Mouse (Mus musculus): ENCODE data around the gene Lep. TPM values are rescaled to one million over a fixed set of nuclear protein-coding genes. Genes with fewer than 3 reads are reported as not detected.
A peak's percentile ranks its signal among the peaks of the same experiment; 100 is the strongest.

The Lep gene
- polyA plus RNA-seq, 1 experiment from 2014 or later, result not detected

- Histone ChIP-seq H3K36me3 (ENCODE audit: control insufficient read depth, insufficient read depth, low read length) (no peaks in the 10 kb centered on the region), H3K4me3 (ENCODE audit: low read depth, low read length) (no peak overlapping the region), H3K4me2 (replicated peaks; ENCODE audit: low read depth, low read length) (no peak overlapping the region), H3K4me1 (replicated peaks; ENCODE audit: control insufficient read depth, insufficient read depth, low read length) (no peaks in the 10 kb centered on the region), H3K27ac (ENCODE audit: low read depth, low read length) (no peak overlapping the region), H3K9me3 (ENCODE audit: control insufficient read depth, low read length) (no peaks in the 10 kb centered on the region), H3K9ac (ENCODE audit: low read depth, low read length) (no peak overlapping the region), H3K27me3 (ENCODE audit: control insufficient read depth, insufficient read depth, low read length) (no peaks in the 10 kb centered on the region)
- DNase-seq (ENCODE audit: low spot score) (no peak), ATAC-seq (ENCODE audit: low FRiP score) (0 out of 2 replicates have a peak, but pooled peaks have one; percentile 33)
- WGBS, result 82% methylated on average over 12 of the region's 12 CpGs
Measured at GRCm38 (mm10) chr6:29032411-29032810, 27.6 kb upstream of the Lep start.

DNA sequence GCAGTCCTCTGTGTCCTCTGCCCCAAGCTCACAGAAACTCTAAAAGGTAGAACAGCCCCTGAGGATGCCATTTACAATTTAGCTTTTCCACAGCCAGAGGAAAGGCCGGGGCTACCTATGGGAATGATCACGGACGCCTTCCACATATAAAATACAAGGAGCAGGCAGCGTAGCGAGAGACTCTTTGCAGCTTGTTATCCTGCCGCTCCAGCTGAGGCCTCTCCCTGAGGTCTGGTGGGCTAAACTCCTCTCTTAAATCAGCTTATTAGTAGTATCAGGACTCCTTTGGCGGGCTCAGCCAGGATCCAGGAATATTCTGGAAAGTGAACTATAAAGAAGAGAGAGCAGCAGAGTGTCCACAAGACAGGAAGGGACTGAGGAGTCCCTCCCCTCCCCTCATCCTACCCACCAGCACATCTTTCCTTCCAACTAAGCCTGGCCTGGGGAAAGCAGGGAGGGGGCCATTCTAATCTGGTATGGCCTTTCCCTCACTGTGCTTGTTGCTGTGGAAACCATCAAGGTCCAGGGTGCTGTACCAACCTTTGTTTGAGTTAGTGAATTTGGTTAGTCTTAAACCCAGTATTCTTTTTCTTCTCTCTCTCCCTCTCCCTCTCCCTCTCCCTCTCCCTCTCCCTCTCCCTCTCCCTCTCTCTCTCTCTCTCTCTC is 25.9 kb upstream of the Lep start:
- Histone ChIP-seq H3K4me1 (replicated peaks; ENCODE audit: control insufficient read depth, insufficient read depth, low read length) (no peaks in the 10 kb centered on the region), H3K4me3 (ENCODE audit: low read depth, low read length) (no peak overlapping the region), H3K27ac (ENCODE audit: low read depth, low read length) (no peak overlapping the region), H3K27me3 (ENCODE audit: control insufficient read depth, insufficient read depth, low read length) (no peaks in the 10 kb centered on the region), H3K9me3 (ENCODE audit: control insufficient read depth, low read length) (no peaks in the 10 kb centered on the region), H3K9ac (ENCODE audit: low read depth, low read length) (no peak overlapping the region), H3K4me2 (replicated peaks; ENCODE audit: low read depth, low read length) (no peak overlapping the region), H3K36me3 (ENCODE audit: control insufficient read depth, insufficient read depth, low read length) (no peaks in the 10 kb centered on the region)
- no peak for ATAC-seq (ENCODE audit: low FRiP score)
- no peak for DNase-seq (ENCODE audit: low spot score)
- 68% methylated on average over 7 of the region's 7 CpGs for WGBS

GRCm38 (mm10) chr6:29036698-29037097 is 23.3 kb upstream of the Lep start:
- Histone ChIP-seq H3K9me3 (ENCODE audit: control insufficient read depth, low read length) (no peaks in the 10 kb centered on the region), H3K9ac (ENCODE audit: low read depth, low read length) (no peak overlapping the region), H3K27me3 (ENCODE audit: control insufficient read depth, insufficient read depth, low read length) (no peaks in the 10 kb centered on the region), H3K27ac (ENCODE audit: low read depth, low read length) (no peak overlapping the region), H3K4me3 (ENCODE audit: low read depth, low read length) (no peak overlapping the region), H3K4me1 (replicated peaks; ENCODE audit: control insufficient read depth, insufficient read depth, low read length) (no peaks in the 10 kb centered on the region), H3K4me2 (replicated peaks; ENCODE audit: low read depth, low read length) (no peak overlapping the region), H3K36me3 (ENCODE audit: control insufficient read depth, insufficient read depth, low read length) (no peaks in the 10 kb centered on the region)
- no peak for DNase-seq (ENCODE audit: low spot score)
- 61% methylated on average over 4 of the region's 4 CpGs for WGBS
- no peak for ATAC-seq (ENCODE audit: low FRiP score)

DNA sequence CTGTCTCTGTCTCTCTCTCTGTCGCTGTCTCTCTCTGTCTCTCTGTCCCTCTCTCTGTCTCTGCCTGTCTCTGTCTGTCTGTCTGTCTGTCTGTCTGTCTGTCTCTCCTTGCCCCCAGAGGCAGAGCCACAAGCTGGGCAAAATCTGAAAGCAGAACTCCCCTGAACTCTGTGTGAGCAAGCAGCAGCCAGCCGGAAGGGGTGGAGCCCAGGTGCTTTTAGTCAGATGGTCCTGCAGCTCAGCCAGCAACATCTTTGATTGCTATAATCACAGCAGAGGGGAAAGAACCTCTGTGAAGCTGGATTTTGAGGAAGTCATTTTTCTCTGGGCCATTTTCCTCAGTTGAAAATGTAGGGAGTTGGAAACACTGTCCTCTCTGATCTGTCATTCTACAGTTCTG is 19.8 kb upstream of the Lep start:
- H3K9me3 ChIP-seq (ENCODE audit: control insufficient read depth, low read length), result no peaks in the 10 kb centered on the region
- no peak overlapping the region for H3K4me3 ChIP-seq (ENCODE audit: low read depth, low read length)
- no peak overlapping the region for H3K4me2 ChIP-seq (replicated peaks; ENCODE audit: low read depth, low read length)
- no peak overlapping the region for H3K9ac ChIP-seq (ENCODE audit: low read depth, low read length)
- H3K4me1 ChIP-seq (replicated peaks; ENCODE audit: control insufficient read depth, insufficient read depth, low read length), result no peaks in the 10 kb centered on the region
- H3K27ac ChIP-seq (ENCODE audit: low read depth, low read length), result no peak overlapping the region
- DNase-seq (ENCODE audit: low spot score), result no peak
- ATAC-seq (ENCODE audit: low FRiP score), result no peak
- 90% methylated on average over 2 of the region's 2 CpGs for WGBS
- no peaks in the 10 kb centered on the region for H3K27me3 ChIP-seq (ENCODE audit: control insufficient read depth, insufficient read depth, low read length)
- H3K36me3 ChIP-seq (ENCODE audit: control insufficient read depth, insufficient read depth, low read length), result no peaks in the 10 kb centered on the region

DNA sequence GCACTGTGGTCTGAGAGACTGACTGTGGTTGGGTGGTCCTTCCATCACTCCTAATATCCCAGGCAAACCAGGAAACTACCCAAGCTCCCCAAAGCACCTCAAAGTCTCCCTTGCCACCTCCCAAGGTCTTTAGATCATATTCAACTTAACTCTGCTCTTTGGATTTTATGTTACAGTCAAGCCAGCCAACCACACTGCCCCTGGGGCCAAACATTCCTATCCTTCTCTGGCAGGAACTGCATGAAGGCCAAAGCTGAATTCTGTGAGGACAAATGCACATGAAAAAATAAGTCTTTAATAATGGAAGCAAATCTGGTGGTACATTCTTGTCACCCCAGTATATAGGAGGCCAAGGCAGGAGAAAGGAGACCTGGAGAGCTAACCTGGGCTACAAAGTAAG is 16.0 kb upstream of the Lep start:
- Histone ChIP-seq H3K36me3 (ENCODE audit: control insufficient read depth, insufficient read depth, low read length) (no peaks in the 10 kb centered on the region), H3K9me3 (ENCODE audit: control insufficient read depth, low read length) (no peaks in the 10 kb centered on the region), H3K27me3 (ENCODE audit: control insufficient read depth, insufficient read depth, low read length) (no peaks in the 10 kb centered on the region), H3K27ac (ENCODE audit: low read depth, low read length) (no peak overlapping the region), H3K9ac (ENCODE audit: low read depth, low read length) (no peak overlapping the region), H3K4me3 (ENCODE audit: low read depth, low read length) (no peak overlapping the region), H3K4me2 (replicated peaks; ENCODE audit: low read depth, low read length) (no peak overlapping the region), H3K4me1 (replicated peaks; ENCODE audit: control insufficient read depth, insufficient read depth, low read length) (no peaks in the 10 kb centered on the region)
- ATAC-seq (ENCODE audit: low FRiP score), result no peak
- no peak for DNase-seq (ENCODE audit: low spot score)

DNA sequence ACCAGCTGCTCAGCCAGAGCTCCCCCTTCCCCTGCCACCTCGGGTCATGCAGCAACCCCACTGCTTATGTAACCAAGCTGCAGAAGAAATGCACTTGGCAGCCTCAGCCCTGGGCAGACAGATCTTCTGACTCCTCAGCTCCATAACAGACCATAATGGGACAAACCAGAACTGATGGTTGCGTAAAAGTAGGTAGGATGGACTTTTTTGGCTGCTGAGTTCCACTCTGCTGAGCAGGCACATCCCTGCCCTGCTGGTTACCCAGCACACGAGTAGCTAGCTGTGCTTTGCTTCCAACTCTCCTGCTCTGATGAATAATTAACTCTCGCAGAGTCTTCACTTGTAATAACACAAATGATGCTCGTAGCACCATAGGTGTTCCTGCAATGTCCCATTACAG is 10.1 kb upstream of the Lep start:
- Histone ChIP-seq H3K9me3 (ENCODE audit: control insufficient read depth, low read length) (no peaks in the 10 kb centered on the region), H3K27ac (ENCODE audit: low read depth, low read length) (no peak overlapping the region), H3K9ac (ENCODE audit: low read depth, low read length) (no peak overlapping the region), H3K4me2 (replicated peaks; ENCODE audit: low read depth, low read length) (no peak overlapping the region), H3K36me3 (ENCODE audit: control insufficient read depth, insufficient read depth, low read length) (no peaks in the 10 kb centered on the region), H3K4me1 (replicated peaks; ENCODE audit: control insufficient read depth, insufficient read depth, low read length) (no peaks in the 10 kb centered on the region; the same call in 1 of the 2 replicates), H3K4me3 (ENCODE audit: low read depth, low read length) (no peak overlapping the region), H3K27me3 (ENCODE audit: control insufficient read depth, insufficient read depth, low read length) (no peaks in the 10 kb centered on the region)
- WGBS, result 53% methylated on average over 5 of the region's 5 CpGs
- no peak for ATAC-seq (ENCODE audit: low FRiP score)
- no peak for DNase-seq (ENCODE audit: low spot score)

DNA sequence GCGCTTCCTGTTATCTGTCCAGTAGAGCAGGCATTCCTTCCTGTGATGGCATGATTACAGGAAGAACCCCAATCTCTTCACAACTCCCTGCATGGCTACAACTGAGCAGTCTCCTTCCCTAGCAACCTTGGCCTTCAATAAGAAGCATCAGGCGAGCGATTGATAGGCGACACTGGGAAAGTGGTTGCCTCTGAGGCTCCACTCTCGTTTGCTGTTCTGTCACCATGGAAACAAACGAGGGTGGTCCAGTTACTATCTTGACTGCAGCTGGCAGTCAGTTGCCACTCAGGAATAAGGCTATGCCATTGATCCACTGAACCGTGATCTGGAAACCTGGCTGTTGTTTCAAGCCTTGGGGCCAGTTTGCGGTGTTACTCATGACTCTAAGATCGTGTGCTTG is 7.8 kb upstream of the Lep start:
- H3K4me1 ChIP-seq (replicated peaks; ENCODE audit: control insufficient read depth, insufficient read depth, low read length), result no peaks in the 10 kb centered on the region; the same call in 1 of the 2 replicates
- H3K4me2 ChIP-seq (replicated peaks; ENCODE audit: low read depth, low read length), result no peak overlapping the region
- no peaks in the 10 kb centered on the region for H3K36me3 ChIP-seq (ENCODE audit: control insufficient read depth, insufficient read depth, low read length)
- H3K27me3 ChIP-seq (ENCODE audit: control insufficient read depth, insufficient read depth, low read length), result no peaks in the 10 kb centered on the region
- H3K27ac ChIP-seq (ENCODE audit: low read depth, low read length), result no peak overlapping the region
- no peak for ATAC-seq (ENCODE audit: low FRiP score)
- H3K9ac ChIP-seq (ENCODE audit: low read depth, low read length), result no peak overlapping the region
- H3K9me3 ChIP-seq (ENCODE audit: control insufficient read depth, low read length), result no peaks in the 10 kb centered on the region
- DNase-seq (ENCODE audit: low spot score), result peak; percentile 12
- H3K4me3 ChIP-seq (ENCODE audit: low read depth, low read length), result no peak overlapping the region
- 70% methylated on average over 9 of the region's 9 CpGs for WGBS

GRCm38 (mm10) chr6:29053181-29053580 is 6.8 kb upstream of the Lep start:
- 81% methylated on average over 7 of the region's 7 CpGs for WGBS
- H3K4me1 ChIP-seq (replicated peaks; ENCODE audit: control insufficient read depth, insufficient read depth, low read length), result no peaks in the 10 kb centered on the region; the same call in 1 of the 2 replicates
- ATAC-seq (ENCODE audit: low FRiP score) (no peak), DNase-seq (ENCODE audit: low spot score) (no peak)
- H3K27ac ChIP-seq (ENCODE audit: low read depth, low read length), result no peak overlapping the region
- no peak overlapping the region for H3K4me2 ChIP-seq (replicated peaks; ENCODE audit: low read depth, low read length)
- H3K36me3 ChIP-seq (ENCODE audit: control insufficient read depth, insufficient read depth, low read length), result no peaks in the 10 kb centered on the region
- H3K9ac ChIP-seq (ENCODE audit: low read depth, low read length), result no peak overlapping the region
- no peak overlapping the region for H3K4me3 ChIP-seq (ENCODE audit: low read depth, low read length)
- no peaks in the 10 kb centered on the region for H3K27me3 ChIP-seq (ENCODE audit: control insufficient read depth, insufficient read depth, low read length)
- H3K9me3 ChIP-seq (ENCODE audit: control insufficient read depth, low read length), result no peaks in the 10 kb centered on the region

DNA sequence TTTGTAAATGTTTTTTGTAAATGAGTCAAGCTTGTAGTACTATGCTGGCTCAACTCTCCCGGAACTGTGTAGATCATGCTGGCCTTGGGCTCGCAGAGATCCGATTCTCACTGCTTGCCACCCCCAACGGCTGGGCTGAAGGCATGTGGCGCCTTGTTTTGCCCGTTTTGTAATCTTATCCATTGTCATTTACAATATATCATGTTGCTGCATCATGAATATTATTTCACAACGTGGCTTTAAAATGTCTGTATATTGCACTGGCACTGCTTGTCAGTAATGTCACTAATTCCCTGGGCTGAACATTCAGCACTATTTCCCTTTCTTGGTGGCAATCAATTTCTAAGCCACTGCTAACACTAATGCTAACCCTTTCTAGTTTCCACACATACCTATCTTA is 3.6 kb upstream of the Lep start:
- Histone ChIP-seq H3K36me3 (ENCODE audit: control insufficient read depth, insufficient read depth, low read length) (no peaks in the 10 kb centered on the region), H3K9me3 (ENCODE audit: control insufficient read depth, low read length) (no peaks in the 10 kb centered on the region), H3K27ac (ENCODE audit: low read depth, low read length) (no peak overlapping the region), H3K4me1 (replicated peaks; ENCODE audit: control insufficient read depth, insufficient read depth, low read length) (no peaks in the 10 kb centered on the region), H3K4me3 (ENCODE audit: low read depth, low read length) (no peak overlapping the region), H3K9ac (ENCODE audit: low read depth, low read length) (no peak overlapping the region), H3K27me3 (ENCODE audit: control insufficient read depth, insufficient read depth, low read length) (no peaks in the 10 kb centered on the region), H3K4me2 (replicated peaks; ENCODE audit: low read depth, low read length) (no peak overlapping the region)
- DNase-seq (ENCODE audit: low spot score), result no peak
- WGBS, result 88% methylated on average over 7 of the region's 7 CpGs
- no peak for ATAC-seq (ENCODE audit: low FRiP score)
